Mouse (Mus musculus) erythroid progenitor cell, adult 5-6 weeks (primary cell): Measurements from ENCODE around the gene Apba3. TPM values are rescaled to one million over a fixed set of nuclear protein-coding genes. Genes with fewer than 3 reads are reported as not detected.

ENCODE experiments used
- total RNA-seq, 2 experiments: library from RNA; stranded (forward) in 1 of 2; stranded (reverse) in 1 of 2; fragments of 150-400 nt in 1 of 2; fragments of 186-747, 209-891 nt in 1 of 2; gene quantifications; 2 replicates each; pipeline versions ENCODE4 v1.2.3 to v1.2.4; 2015 to 2017; ENCODE audit warnings: low replicate concordance in 2 of 2

The Apba3 gene
- total RNA-seq, 2 experiments from 2014 or later = not detected

Other genes starting within 250 kb of the Apba3 start
Only the 30 nearest of the 33 such genes appear.
- 13.0 and 22.2 TPM in 2 replicates for gene Sgta, start 206.8 kb upstream of the Apba3 start, total RNA-seq (2015; ENCODE audit: low replicate concordance)
- gene Sgta, start 206.8 kb upstream of the Apba3 start, total RNA-seq (2017; ENCODE audit: low replicate concordance) = 13.8 and 16.6 TPM in 2 replicates
- 2.9 and 4.3 TPM in 2 replicates for gene Thop1, start 196.9 kb upstream of the Apba3 start, total RNA-seq (2015; ENCODE audit: low replicate concordance)
- 3.2 and 22.8 TPM in 2 replicates for gene Thop1, start 196.9 kb upstream of the Apba3 start, total RNA-seq (2017; ENCODE audit: low replicate concordance)
- gene Creb3l3, start 168.1 kb upstream of the Apba3 start, total RNA-seq (2015; ENCODE audit: low replicate concordance) = not detected in 2 replicates
- not detected in 2 replicates for gene Creb3l3, start 168.1 kb upstream of the Apba3 start, total RNA-seq (2017; ENCODE audit: low replicate concordance)
- gene Map2k2, start 161.0 kb upstream of the Apba3 start, total RNA-seq (2015; ENCODE audit: low replicate concordance) = 36.4 and 39.4 TPM in 2 replicates
- 54.0 and 71.5 TPM in 2 replicates for gene Map2k2, start 161.0 kb upstream of the Apba3 start, total RNA-seq (2017; ENCODE audit: low replicate concordance)
- gene Zbtb7a, start 131.7 kb upstream of the Apba3 start, total RNA-seq (2015; ENCODE audit: low replicate concordance) = 31.7 and 33.1 TPM in 2 replicates
- 23.1 and 33.2 TPM in 2 replicates for gene Zbtb7a, start 131.7 kb upstream of the Apba3 start, total RNA-seq (2017; ENCODE audit: low replicate concordance)
- 24.1 and 27.2 TPM in 2 replicates for gene Pias4, start 99.0 kb upstream of the Apba3 start, total RNA-seq (2015; ENCODE audit: low replicate concordance)
- 15.3 and 46.0 TPM in 2 replicates for gene Pias4, start 99.0 kb upstream of the Apba3 start, total RNA-seq (2017; ENCODE audit: low replicate concordance)
- 267 and 296 TPM in 2 replicates for gene Eef2, start 90.3 kb upstream of the Apba3 start, total RNA-seq (2015; ENCODE audit: low replicate concordance)
- gene Eef2, start 90.3 kb upstream of the Apba3 start, total RNA-seq (2017; ENCODE audit: low replicate concordance) = 399 and 622 TPM in 2 replicates
- 5.0 and 5.4 TPM in 2 replicates for gene Dapk3, start 84.0 kb upstream of the Apba3 start, total RNA-seq (2015; ENCODE audit: low replicate concordance)
- gene Dapk3, start 84.0 kb upstream of the Apba3 start, total RNA-seq (2017; ENCODE audit: low replicate concordance) = 6.4 and 9.4 TPM in 2 replicates
- not detected in 2 replicates for gene 4930442H23Rik, start 83.1 kb upstream of the Apba3 start, total RNA-seq (2015; ENCODE audit: low replicate concordance)
- gene 4930442H23Rik, start 83.1 kb upstream of the Apba3 start, total RNA-seq (2017; ENCODE audit: low replicate concordance) = not detected in 2 replicates
- not detected in 2 replicates for gene Nmrk2, start 64.9 kb upstream of the Apba3 start, total RNA-seq (2015; ENCODE audit: low replicate concordance)
- not detected in 2 replicates for gene Nmrk2, start 64.9 kb upstream of the Apba3 start, total RNA-seq (2017; ENCODE audit: low replicate concordance)
- gene Atcay, start 36.1 kb upstream of the Apba3 start, total RNA-seq (2015; ENCODE audit: low replicate concordance) = not detected in 2 replicates
- 8.3 TPM in 1 of 2 replicates, not detected in the other for gene Atcay, start 36.1 kb upstream of the Apba3 start, total RNA-seq (2017; ENCODE audit: low replicate concordance)
- gene Zfr2, start 33.8 kb upstream of the Apba3 start, total RNA-seq (2015; ENCODE audit: low replicate concordance) = not detected in 2 replicates
- gene Zfr2, start 33.8 kb upstream of the Apba3 start, total RNA-seq (2017; ENCODE audit: low replicate concordance) = not detected in 2 replicates
- gene Matk, start 14.0 kb upstream of the Apba3 start, total RNA-seq (2015; ENCODE audit: low replicate concordance) = 1.7 and 2.2 TPM in 2 replicates
- 1.5 and 1.7 TPM in 2 replicates for gene Matk, start 14.0 kb upstream of the Apba3 start, total RNA-seq (2017; ENCODE audit: low replicate concordance)
- gene Mrpl54, start within 50 bp of the Apba3 start, total RNA-seq (2015; ENCODE audit: low replicate concordance) = 35.2 and 37.5 TPM in 2 replicates
- 20.0 and 23.0 TPM in 2 replicates for gene Mrpl54, start within 50 bp of the Apba3 start, total RNA-seq (2017; ENCODE audit: low replicate concordance)
- 3.2 TPM in 1 of 2 replicates, not detected in the other for gene Tjp3, start 24.6 kb downstream of the Apba3 start, total RNA-seq (2015; ENCODE audit: low replicate concordance)
- gene Tjp3, start 24.6 kb downstream of the Apba3 start, total RNA-seq (2017; ENCODE audit: low replicate concordance) = 0.23 TPM in 1 of 2 replicates, not detected in the other
- 13.0 and 15.1 TPM in 2 replicates for gene Pip5k1c, start 26.0 kb downstream of the Apba3 start, total RNA-seq (2015; ENCODE audit: low replicate concordance)
- gene Pip5k1c, start 26.0 kb downstream of the Apba3 start, total RNA-seq (2017; ENCODE audit: low replicate concordance) = 9.9 and 14.7 TPM in 2 replicates
- gene Cactin, start 54.1 kb downstream of the Apba3 start, total RNA-seq (2015; ENCODE audit: low replicate concordance) = 8.3 and 10.5 TPM in 2 replicates
- gene Cactin, start 54.1 kb downstream of the Apba3 start, total RNA-seq (2017; ENCODE audit: low replicate concordance) = 24.7 and 47.1 TPM in 2 replicates
- not detected in 2 replicates for gene Tbxa2r, start 61.8 kb downstream of the Apba3 start, total RNA-seq (2015; ENCODE audit: low replicate concordance)
- gene Tbxa2r, start 61.8 kb downstream of the Apba3 start, total RNA-seq (2017; ENCODE audit: low replicate concordance) = 0.90 TPM in 1 of 2 replicates, not detected in the other
- not detected in 2 replicates for gene Gipc3, start 76.3 kb downstream of the Apba3 start, total RNA-seq (2015; ENCODE audit: low replicate concordance)
- gene Gipc3, start 76.3 kb downstream of the Apba3 start, total RNA-seq (2017; ENCODE audit: low replicate concordance) = not detected in 2 replicates
- 49.9 and 58.7 TPM in 2 replicates for gene Hmg20b, start 83.5 kb downstream of the Apba3 start, total RNA-seq (2015; ENCODE audit: low replicate concordance)
- 18.1 and 24.4 TPM in 2 replicates for gene Hmg20b, start 83.5 kb downstream of the Apba3 start, total RNA-seq (2017; ENCODE audit: low replicate concordance)
- gene Mfsd12, start 90.5 kb downstream of the Apba3 start, total RNA-seq (2015; ENCODE audit: low replicate concordance) = 15.9 and 18.7 TPM in 2 replicates
- 29.7 and 33.0 TPM in 2 replicates for gene Mfsd12, start 90.5 kb downstream of the Apba3 start, total RNA-seq (2017; ENCODE audit: low replicate concordance)
- gene 4930404N11Rik, start 98.9 kb downstream of the Apba3 start, total RNA-seq (2015; ENCODE audit: low replicate concordance) = 5.4 and 15.1 TPM in 2 replicates
- gene 4930404N11Rik, start 98.9 kb downstream of the Apba3 start, total RNA-seq (2017; ENCODE audit: low replicate concordance) = 12.3 and 14.8 TPM in 2 replicates
- gene Fzr1, start 111.6 kb downstream of the Apba3 start, total RNA-seq (2015; ENCODE audit: low replicate concordance) = 235 and 246 TPM in 2 replicates
- gene Fzr1, start 111.6 kb downstream of the Apba3 start, total RNA-seq (2017; ENCODE audit: low replicate concordance) = 247 and 266 TPM in 2 replicates
- 8.8 TPM in 1 of 2 replicates, not detected in the other for gene Dohh, start 117.5 kb downstream of the Apba3 start, total RNA-seq (2015; ENCODE audit: low replicate concordance)
- gene Dohh, start 117.5 kb downstream of the Apba3 start, total RNA-seq (2017; ENCODE audit: low replicate concordance) = 4.0 and 17.2 TPM in 2 replicates
- 2.1 and 4.3 TPM in 2 replicates for gene Gm48551, start 117.5 kb downstream of the Apba3 start, total RNA-seq (2015; ENCODE audit: low replicate concordance)
- gene Gm48551, start 117.5 kb downstream of the Apba3 start, total RNA-seq (2017; ENCODE audit: low replicate concordance) = not detected in 2 replicates
- gene Gm48552, start 122.0 kb downstream of the Apba3 start, total RNA-seq (2015; ENCODE audit: low replicate concordance) = not detected in 2 replicates
- gene Gm48552, start 122.0 kb downstream of the Apba3 start, total RNA-seq (2017; ENCODE audit: low replicate concordance) = not detected in 2 replicates
- 5.4 and 7.5 TPM in 2 replicates for gene Smim24, start 126.1 kb downstream of the Apba3 start, total RNA-seq (2015; ENCODE audit: low replicate concordance)
- gene Smim24, start 126.1 kb downstream of the Apba3 start, total RNA-seq (2017; ENCODE audit: low replicate concordance) = 4.2 TPM in 1 of 2 replicates, not detected in the other
- 10.1 and 15.1 TPM in 2 replicates for gene Nfic, start 188.7 kb downstream of the Apba3 start, total RNA-seq (2015; ENCODE audit: low replicate concordance)
- gene Nfic, start 188.7 kb downstream of the Apba3 start, total RNA-seq (2017; ENCODE audit: low replicate concordance) = 0.45 and 0.90 TPM in 2 replicates
- gene Celf5, start 215.7 kb downstream of the Apba3 start, total RNA-seq (2015; ENCODE audit: low replicate concordance) = not detected in 2 replicates
- gene Celf5, start 215.7 kb downstream of the Apba3 start, total RNA-seq (2017; ENCODE audit: low replicate concordance) = not detected in 2 replicates
- 8.6 and 37.7 TPM in 2 replicates for gene Ncln, start 229.4 kb downstream of the Apba3 start, total RNA-seq (2015; ENCODE audit: low replicate concordance)
- 8.7 and 27.1 TPM in 2 replicates for gene Ncln, start 229.4 kb downstream of the Apba3 start, total RNA-seq (2017; ENCODE audit: low replicate concordance)